Mouse (Mus musculus) lung, embryonic 16.5 days (tissue): ENCODE measurements around the gene Fkbp14. TPM values are rescaled to one million over a fixed set of nuclear protein-coding genes. Genes with fewer than 3 reads are reported as not detected.
A peak's percentile ranks its signal among the peaks of the same experiment; 100 is the strongest.

Experiments used
- ATAC-seq: fragments of 200-750 bp; cut with Nextera tagmentation; 2 replicates; pipeline ENCODE4 v1.8.0; 2017; ENCODE audit warnings: low read depth, mild to moderate bottlenecking, moderate library complexity
- H3K27ac ChIP-seq: fragments of 300-500 bp; sonication (generic); 2 replicates; pipeline ENCODE4 v1.5.1; 2014; ENCODE audit warnings: mild to moderate bottlenecking, control low read depth, low read length
- H3K27me3 ChIP-seq: fragments of 300-500 bp; sonication (generic); 2 replicates; pipeline ENCODE4 v1.6.1; 2014; ENCODE audit warnings: low read depth, low read length, mixed read lengths; ENCODE audit not compliant: control insufficient read depth, insufficient read depth
- H3K36me3 ChIP-seq: fragments of 300-500 bp; sonication (generic); 2 replicates; pipeline ENCODE4 v1.6.1; 2014; ENCODE audit warnings: low read length; ENCODE audit not compliant: control insufficient read depth, insufficient read depth
- H3K4me1 ChIP-seq: fragments of 300-500 bp; sonication (generic); replicated peaks from 2 replicates; pipeline ENCODE4 v1.6.1; 2014; ENCODE audit warnings: low read length, mixed read lengths; ENCODE audit not compliant: control insufficient read depth, insufficient read depth
- H3K4me2 ChIP-seq: fragments of 300-500 bp; sonication (generic); 2 replicates; pipeline ENCODE4 v1.6.1; 2014; ENCODE audit warnings: low read depth, low read length, control low read depth
- H3K4me3 ChIP-seq: fragments of 300-500 bp; sonication (generic); 2 replicates; pipeline ENCODE4 v1.5.1; 2014; ENCODE audit warnings: mild to moderate bottlenecking, low read length, control low read depth
- H3K9ac ChIP-seq: fragments of 300-500 bp; sonication (generic); 2 replicates; pipeline ENCODE4 v1.6.1; 2014; ENCODE audit warnings: low read length, control low read depth
- H3K9me3 ChIP-seq: fragments of 300-500 bp; sonication (generic); 2 replicates; pipeline ENCODE4 v1.6.1; 2016; ENCODE audit warnings: low read length; ENCODE audit not compliant: control insufficient read depth
- WGBS: fragments of 180-500 bp; shearing (Covaris S2); extraction: QIAGEN DNeasy Blood & Tissue Kit; methylation state at CpG from one replicate; pipeline ENCODE4 v1.1.7; 2014; 5-methylcytosine and 5-hydroxymethylcytosine counted together
- polyA plus RNA-seq: library from polyadenylated mRNA; unstranded; fragments of >200 nt; fragmentation: Nextera tagmentation; extraction: Ambion mirVana; gene quantifications from 2 replicates; pipeline ENCODE4 v1.2.1, GENCODE M21; 2015

The Fkbp14 gene
- polyA plus RNA-seq, 1 experiment from 2014 or later = 25.0 TPM

- no peak for ATAC-seq
- 48% methylated on average over 7 of the region's 7 CpGs for WGBS
- no peaks in the 10 kb centered on the region for H3K36me3 ChIP-seq
These were observed 27.3 kb downstream of the Fkbp14 start for GRCm38 (mm10) chr6:54569776-54570175.

DNA sequence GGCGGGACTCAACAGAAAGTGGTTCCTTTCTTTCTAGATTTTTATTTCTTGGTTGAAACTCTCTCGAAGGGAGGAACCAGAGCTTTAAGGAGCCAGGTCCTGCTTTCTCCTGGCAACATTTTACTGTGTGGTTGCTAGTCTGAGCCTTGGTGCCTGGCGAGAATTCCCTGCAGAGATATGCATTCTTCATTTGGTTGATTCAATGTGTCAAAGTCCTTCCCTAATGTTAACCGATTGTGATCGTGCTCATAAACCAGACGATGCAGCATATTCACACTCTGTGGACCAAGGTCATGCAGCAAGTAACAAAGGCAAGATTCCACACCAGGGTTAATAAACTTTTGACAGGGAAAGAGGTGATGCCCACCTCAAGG, 30.6 kb downstream of the Fkbp14 start:
- no peak for ATAC-seq
- peak overlapping the region; percentile 58 for H3K9ac ChIP-seq
- WGBS = 10% methylated on average over 6 of the region's 6 CpGs
- no peaks in the 10 kb centered on the region for H3K9me3 ChIP-seq
- no peak overlapping the region for H3K27ac ChIP-seq
- peaks cover 10% of the 10 kb centered on the region for H3K27me3 ChIP-seq
- peaks cover 8% of the 10 kb centered on the region; the same call in 1 of the 2 replicates for H3K4me1 ChIP-seq
- peak overlapping the region; percentile 57 for H3K4me3 ChIP-seq
- peak overlapping the region; percentile 98 for H3K4me2 ChIP-seq
- no peaks in the 10 kb centered on the region for H3K36me3 ChIP-seq

More at GRCm38 (mm10) chr6:54569776-54570175, 27.3 kb downstream of the Fkbp14 start:
- H3K4me3 ChIP-seq = no peak overlapping the region
- peaks cover 7% of the 10 kb centered on the region; the same call in 1 of the 2 replicates for H3K27me3 ChIP-seq
- no peak overlapping the region for H3K9ac ChIP-seq
- H3K27ac ChIP-seq = no peak overlapping the region
- no peaks in the 10 kb centered on the region for H3K9me3 ChIP-seq
- H3K4me2 ChIP-seq = no peak overlapping the region
- peaks cover 8% of the 10 kb centered on the region; the same call in 1 of the 2 replicates for H3K4me1 ChIP-seq

DNA sequence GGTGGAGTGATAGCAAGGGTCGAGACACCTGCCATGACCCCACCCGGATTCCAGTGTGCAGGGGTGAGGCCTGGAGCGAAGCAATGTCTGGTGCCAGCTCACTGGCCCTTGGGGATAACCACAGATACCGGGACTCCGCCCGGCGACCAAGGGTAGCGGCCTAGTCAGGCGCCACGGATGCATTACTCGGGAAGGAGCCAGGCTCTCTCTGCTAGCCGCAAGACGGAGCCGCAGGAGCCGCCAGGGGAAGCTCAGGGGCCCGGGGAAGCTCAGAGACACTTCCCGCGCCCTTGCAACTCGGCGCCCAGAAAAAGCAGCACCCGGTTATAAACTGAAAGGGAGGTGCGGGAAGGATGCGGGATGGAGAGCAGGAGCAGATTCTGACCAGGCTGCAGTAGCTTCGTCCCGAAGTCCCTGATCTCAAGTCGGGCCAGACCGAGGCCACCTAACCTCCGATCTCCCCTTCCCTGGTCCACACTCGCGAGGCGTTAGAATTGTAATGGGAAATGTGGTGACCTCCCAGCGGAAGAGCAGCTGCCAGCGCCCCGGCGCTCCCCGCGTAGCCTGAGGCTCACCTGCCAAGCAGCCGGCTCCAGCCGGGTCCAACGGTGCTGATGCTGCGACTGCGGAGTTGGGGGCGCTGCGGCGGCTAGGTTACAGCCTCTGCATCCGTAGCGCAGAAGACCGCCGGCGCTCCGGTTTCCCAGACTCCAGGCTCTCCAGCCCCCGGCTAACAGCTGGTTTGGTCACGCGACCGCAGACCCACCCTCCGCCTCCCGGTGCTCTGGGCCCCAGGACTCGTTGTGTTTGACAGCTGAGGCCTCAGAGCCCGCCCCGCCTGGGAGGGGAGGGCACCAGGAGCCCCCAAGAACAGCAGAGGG, 31.2 kb downstream of the Fkbp14 start, which contains the start of gene Scrn1:
TSS of gene Scrn1 (minus strand) at position 825 of the 881 bp plus-strand sequence.
- Histone ChIP-seq H3K9ac (peak within 1 kb of the TSS; percentile 58), H3K36me3 (no peaks in the 10 kb centered on the region), H3K4me3 (peak within 1 kb of the TSS; percentile 57), H3K4me1 (peaks cover 8% of the 10 kb centered on the region; the same call in 1 of the 2 replicates), H3K27me3 (peaks cover 10% of the 10 kb centered on the region), H3K9me3 (no peaks in the 10 kb centered on the region), H3K4me2 (peak within 1 kb of the TSS; percentile 98), H3K27ac (no peak within 1 kb of the TSS)
- 1% methylated on average over 54 of the region's 60 CpGs for WGBS
- ATAC-seq = peak; percentile 86

- H3K9ac ChIP-seq = no peak overlapping the region
- peaks cover 8% of the 10 kb centered on the region; the same call in 1 of the 2 replicates for H3K4me1 ChIP-seq
- no peaks in the 10 kb centered on the region for H3K36me3 ChIP-seq
- H3K9me3 ChIP-seq = no peaks in the 10 kb centered on the region
- 64% methylated on average over 3 of the region's 3 CpGs for WGBS
- H3K4me2 ChIP-seq = no peak overlapping the region
- ATAC-seq = no peak
- no peak overlapping the region for H3K27ac ChIP-seq
- peaks cover 10% of the 10 kb centered on the region for H3K27me3 ChIP-seq
- H3K4me3 ChIP-seq = no peak overlapping the region
These were observed 32.1 kb downstream of the Fkbp14 start for GRCm38 (mm10) chr6:54565012-54565411.

DNA sequence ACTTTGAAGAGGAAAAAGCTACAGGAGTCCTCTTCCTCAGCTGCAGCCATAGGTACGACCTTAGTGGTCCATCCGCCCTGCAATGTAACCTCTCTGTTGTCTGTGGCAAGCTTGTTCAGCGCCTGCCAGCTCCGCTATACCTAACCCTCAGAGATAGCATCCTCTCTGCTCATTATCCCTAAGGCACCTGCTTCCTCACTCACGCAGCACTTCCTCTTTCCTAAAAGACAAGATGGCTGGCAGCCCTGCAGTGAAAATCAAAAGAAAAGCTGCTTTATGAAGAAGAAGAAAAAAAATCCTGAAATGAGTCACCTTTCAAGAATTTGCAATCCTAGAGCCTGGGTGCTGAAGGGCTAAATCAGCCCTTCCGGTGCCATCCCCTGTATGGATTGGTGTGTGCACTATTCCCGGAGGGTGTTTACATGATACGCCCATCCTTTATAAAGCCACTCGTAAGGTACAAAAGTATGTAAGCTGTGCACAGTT, 32.6 kb downstream of the Fkbp14 start:
- no peak for ATAC-seq
- no peak overlapping the region for H3K4me2 ChIP-seq
- H3K27ac ChIP-seq = no peak overlapping the region
- no peaks in the 10 kb centered on the region for H3K36me3 ChIP-seq
- 62% methylated on average over 9 of the region's 9 CpGs for WGBS
- no peak overlapping the region for H3K9ac ChIP-seq
- H3K27me3 ChIP-seq = peaks cover 10% of the 10 kb centered on the region
- no peaks in the 10 kb centered on the region for H3K9me3 ChIP-seq
- H3K4me1 ChIP-seq = peaks cover 8% of the 10 kb centered on the region; the same call in 1 of the 2 replicates
- no peak overlapping the region for H3K4me3 ChIP-seq

DNA sequence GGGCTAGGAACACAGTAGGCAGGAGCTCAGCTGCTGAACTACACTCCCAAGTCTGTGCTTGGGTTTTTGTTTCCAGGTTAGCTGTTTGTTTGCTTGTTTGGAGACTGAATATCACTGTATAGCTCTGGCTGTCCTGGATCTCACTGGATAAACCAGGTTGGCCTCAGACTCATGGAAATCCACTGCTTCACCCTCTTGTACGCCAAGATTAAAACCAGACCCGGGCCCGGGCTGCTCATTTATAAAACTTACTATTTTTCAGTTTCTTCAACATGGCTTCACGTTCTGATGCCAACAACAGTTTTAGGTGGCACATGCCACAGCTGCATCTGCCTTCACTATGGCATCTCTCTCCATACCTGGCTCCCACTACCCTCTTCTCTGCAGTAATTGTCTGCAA, 33.5 kb downstream of the Fkbp14 start:
- no peak overlapping the region for H3K27ac ChIP-seq
- no peak overlapping the region for H3K4me2 ChIP-seq
- ATAC-seq = no peak
- WGBS = 82% methylated on average over 4 of the region's 4 CpGs
- H3K9me3 ChIP-seq = no peaks in the 10 kb centered on the region
- peaks cover 8% of the 10 kb centered on the region; the same call in 1 of the 2 replicates for H3K4me1 ChIP-seq
- H3K36me3 ChIP-seq = no peaks in the 10 kb centered on the region
- H3K9ac ChIP-seq = no peak overlapping the region
- no peak overlapping the region for H3K4me3 ChIP-seq
- peaks cover 10% of the 10 kb centered on the region for H3K27me3 ChIP-seq

DNA sequence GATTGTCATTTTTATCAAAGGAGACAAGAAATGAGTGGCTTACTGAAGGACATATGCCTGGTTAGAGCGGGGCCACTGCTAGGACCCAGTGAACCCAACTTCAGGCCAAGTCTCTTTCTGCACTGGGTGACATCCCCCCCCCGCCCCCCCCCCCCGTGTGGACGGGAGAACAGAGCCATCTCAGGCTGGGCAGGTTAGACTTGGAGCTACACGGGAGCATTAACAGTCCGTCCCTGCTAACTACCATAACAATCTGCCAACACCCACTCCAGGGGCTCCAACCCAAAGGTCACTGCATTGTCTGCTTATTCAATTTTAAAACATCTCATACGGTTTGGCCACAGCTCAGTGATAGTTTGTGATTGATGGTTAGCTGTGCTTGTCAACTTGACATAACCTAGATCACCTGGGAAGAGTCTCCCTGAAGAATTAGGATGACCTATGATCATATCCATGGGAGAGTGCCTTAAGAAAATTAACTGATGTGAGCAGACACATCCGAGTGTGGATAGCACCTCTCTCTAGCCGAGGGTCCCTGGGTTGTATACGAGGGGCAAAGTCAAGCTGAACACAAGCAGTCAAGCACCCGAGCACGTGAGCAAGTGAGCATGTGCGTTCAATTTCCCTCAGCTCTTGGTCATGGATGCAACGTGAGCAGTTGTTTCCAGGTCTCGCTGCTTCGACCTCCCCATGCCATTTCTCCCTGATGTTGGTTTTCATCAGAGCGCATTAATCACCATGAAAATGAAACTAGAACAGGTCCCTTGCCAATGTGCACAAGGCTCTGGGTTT, 34.9 kb downstream of the Fkbp14 start:
- no peaks in the 10 kb centered on the region for H3K36me3 ChIP-seq
- H3K27me3 ChIP-seq = peaks cover 10% of the 10 kb centered on the region
- no peak overlapping the region for H3K27ac ChIP-seq
- H3K4me1 ChIP-seq = peaks cover 8% of the 10 kb centered on the region; the same call in 1 of the 2 replicates
- H3K9ac ChIP-seq = no peak overlapping the region
- 49% methylated on average over 17 of the region's 17 CpGs for WGBS
- H3K9me3 ChIP-seq = no peaks in the 10 kb centered on the region
- no peak for ATAC-seq
- no peak overlapping the region for H3K4me3 ChIP-seq
- no peak overlapping the region for H3K4me2 ChIP-seq

- Histone ChIP-seq H3K27ac (no peak overlapping the region), H3K9ac (no peak overlapping the region), H3K4me3 (no peak overlapping the region), H3K4me1 (peaks cover 11% of the 10 kb centered on the region; the same call in 1 of the 2 replicates), H3K4me2 (no peak overlapping the region), H3K9me3 (no peaks in the 10 kb centered on the region), H3K27me3 (no peaks in the 10 kb centered on the region), H3K36me3 (no peaks in the 10 kb centered on the region)
- 61% methylated on average over 7 of the region's 7 CpGs for WGBS
- ATAC-seq = no peak
These were observed 38.6 kb downstream of the Fkbp14 start for GRCm38 (mm10) chr6:54558466-54558865.

DNA sequence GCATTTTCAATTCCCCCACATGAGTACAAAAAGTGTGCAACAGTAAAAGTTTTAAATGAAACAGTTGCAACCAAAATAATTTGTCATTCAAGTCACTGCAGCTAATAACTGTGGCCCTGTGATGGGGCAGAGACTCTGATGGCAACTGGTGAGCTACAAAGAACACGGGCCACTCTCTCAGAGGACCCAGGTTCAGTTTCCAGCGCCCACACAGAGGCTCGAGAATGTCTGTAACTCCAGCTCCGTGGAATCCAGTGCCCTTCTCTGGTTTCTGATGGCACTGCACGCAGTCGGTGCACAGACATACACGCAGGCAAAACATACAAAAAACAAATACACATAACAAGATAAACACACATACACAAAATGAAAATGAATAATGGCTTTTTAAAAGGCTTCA, 39.4 kb downstream of the Fkbp14 start:
- Histone ChIP-seq H3K9ac (no peak overlapping the region), H3K4me2 (no peak overlapping the region), H3K27me3 (no peaks in the 10 kb centered on the region), H3K4me1 (peaks cover 11% of the 10 kb centered on the region; the same call in 1 of the 2 replicates), H3K27ac (no peak overlapping the region), H3K4me3 (no peak overlapping the region), H3K9me3 (no peaks in the 10 kb centered on the region), H3K36me3 (no peaks in the 10 kb centered on the region)
- no peak for ATAC-seq
- WGBS = 87% methylated on average over 7 of the region's 7 CpGs
